In genomic region chr14:98414201-98414600, GRCm38 (mm10) we compare ENCODE assay signal across 11 mouse cellular contexts.
DNase-seq lines count a peak whose midpoint lies in the region; ATAC-seq lines count a peak whose summit lies in the region.
"Had no signal": no experiment of that assay in that cellular context is flagged by ENCODE, and none has a peak within 500 bp of the region (broad histone marks: within the 10 kb centered on the region; RNA-seq: fewer than 3 reads in every experiment).

No protein-coding gene starts in this region.

- no peak overlapping the region for H3K9ac ChIP-seq in hindbrain, embryonic 11.5 days (ENCODE audit: low read depth, low read length)
- no peak overlapping the region for H3K9ac ChIP-seq in hindbrain, embryonic 16.5 days (ENCODE audit: low read depth, low read length)
- H3K9ac ChIP-seq: lung, embryonic 15.5 days had no signal

- no peaks in the 10 kb centered on the region for H3K9me3 ChIP-seq in hindbrain, embryonic 11.5 days (ENCODE audit: control insufficient read depth, low read length)
- H3K9me3 ChIP-seq in hindbrain, embryonic 16.5 days (ENCODE audit: control insufficient read depth, low read length): no peaks in the 10 kb centered on the region
- H3K9me3 ChIP-seq: lung, embryonic 15.5 days had no signal

- H3K36me3 ChIP-seq in hindbrain, embryonic 11.5 days (ENCODE audit: control insufficient read depth, insufficient read depth, low read length): no peaks in the 10 kb centered on the region
- H3K36me3 ChIP-seq in hindbrain, embryonic 16.5 days (ENCODE audit: control insufficient read depth, insufficient read depth, low read length): no peaks in the 10 kb centered on the region
- H3K36me3 ChIP-seq: lung, embryonic 15.5 days had no signal

- no peak overlapping the region for H3K4me2 ChIP-seq in hindbrain, embryonic 11.5 days (replicated peaks; ENCODE audit: low read depth, low read length)
- no peak overlapping the region for H3K4me2 ChIP-seq in hindbrain, embryonic 16.5 days (ENCODE audit: low read length)
- H3K4me2 ChIP-seq: lung, embryonic 15.5 days had no signal

- DNase-seq in hindbrain, embryonic 11.5 days (ENCODE audit: low spot score): peak; percentile 53
- peak; percentile 50 for DNase-seq in A20 (ENCODE audit: low read depth, low spot score)
- peak; percentile 3 for DNase-seq in lung, postnatal 14 days
- DNase-seq in spleen, postnatal 36 days (ENCODE audit: low spot score in 2 of 2): no peak
- no peak for DNase-seq in urinary bladder, postnatal 14 days (ENCODE audit: low spot score)
- no peak for DNase-seq in right cerebral cortex, postnatal 14 days
- DNase-seq: cerebellum, adult 9-11 months; gastrocnemius, postnatal 36 days had no signal

- WGBS in hindbrain, embryonic 11.5 days: 64% methylated on average over 7 of the region's 7 CpGs
- 55% methylated on average over 7 of the region's 7 CpGs for WGBS in hindbrain, embryonic 16.5 days

- ATAC-seq in hindbrain, embryonic 11.5 days (ENCODE audit: low FRiP score): peak; percentile 60; the same call in 1 of the 2 replicates
- no peak for ATAC-seq in hindbrain, embryonic 16.5 days
- peak; percentile 92 for ATAC-seq in common myeloid progenitor, adult 5-6 weeks (replicated peaks; ENCODE audit: low read depth, poor library complexity, severe bottlenecking)

- no peak overlapping the region for H3K27ac ChIP-seq in hindbrain, embryonic 11.5 days (ENCODE audit: low read depth, low read length)
- no peak overlapping the region for H3K27ac ChIP-seq in hindbrain, embryonic 16.5 days (ENCODE audit: low read depth, low read length)
- H3K27ac ChIP-seq: lung, embryonic 15.5 days had no signal

- H3K4me1 ChIP-seq in hindbrain, embryonic 11.5 days (replicated peaks; ENCODE audit: control insufficient read depth, insufficient read depth, low read length): no peaks in the 10 kb centered on the region
- H3K4me1 ChIP-seq in hindbrain, embryonic 16.5 days (ENCODE audit: control insufficient read depth, insufficient read depth, low read depth, low read length): no peaks in the 10 kb centered on the region
- H3K4me1 ChIP-seq: lung, embryonic 15.5 days had no signal

- no peak overlapping the region for H3K4me3 ChIP-seq in hindbrain, embryonic 11.5 days (ENCODE audit: low read depth, low read length)
- H3K4me3 ChIP-seq in hindbrain, embryonic 16.5 days (ENCODE audit: low read length): no peak overlapping the region
- H3K4me3 ChIP-seq: lung, embryonic 15.5 days had no signal

- no peaks in the 10 kb centered on the region for H3K27me3 ChIP-seq in hindbrain, embryonic 11.5 days (ENCODE audit: control insufficient read depth, insufficient read depth, low read length)
- no peaks in the 10 kb centered on the region for H3K27me3 ChIP-seq in hindbrain, embryonic 16.5 days (replicated peaks; ENCODE audit: control insufficient read depth, insufficient read depth, low read length)
- H3K27me3 ChIP-seq: lung, embryonic 15.5 days had no signal

Comparison
In these comparisons a context has a peak if more than half of its experiments do, and no peak if none do; other contexts are left out.
1. DNase-seq: peak in hindbrain, embryonic 11.5 days (single experiment), A20 (single experiment) and lung, postnatal 14 days (single experiment); none in spleen, postnatal 36 days (0 of 2), urinary bladder, postnatal 14 days (single experiment) and right cerebral cortex, postnatal 14 days (single experiment).